Mouse (Mus musculus): Measurements from ENCODE around the gene Slc25a51. TPM values are rescaled to one million over a fixed set of nuclear protein-coding genes. Genes with fewer than 3 reads are reported as not detected.

Gene Slc25a51
- total RNA-seq (2021): 100 to 1,000 TPM; 117 to 126 TPM
- long read RNA-seq, experiment 1, full-length matches to known transcripts: 35 of 37 reads
- long read RNA-seq, experiment 1, partial matches to known transcripts: 1 of 37 reads
- long read RNA-seq, experiment 1, other reads (novel, unspliced or antisense): 1 of 37 reads
- long read RNA-seq, experiment 2, full-length matches to known transcripts: 59 of 60 reads
- long read RNA-seq, experiment 2, partial matches to known transcripts: 0 of 60 reads
- long read RNA-seq, experiment 2, other reads (novel, unspliced or antisense): 1 of 60 reads

- peak; percentile 82 to 87 for DNase-seq (ENCODE audit: low spot score in 2 of 2)
Measured at GRCm38 (mm10) chr4:45408427-45409132, at the start of gene Slc25a51. Gene Slc25a51 (minus strand): TSS chr4:45408766.

DNA sequence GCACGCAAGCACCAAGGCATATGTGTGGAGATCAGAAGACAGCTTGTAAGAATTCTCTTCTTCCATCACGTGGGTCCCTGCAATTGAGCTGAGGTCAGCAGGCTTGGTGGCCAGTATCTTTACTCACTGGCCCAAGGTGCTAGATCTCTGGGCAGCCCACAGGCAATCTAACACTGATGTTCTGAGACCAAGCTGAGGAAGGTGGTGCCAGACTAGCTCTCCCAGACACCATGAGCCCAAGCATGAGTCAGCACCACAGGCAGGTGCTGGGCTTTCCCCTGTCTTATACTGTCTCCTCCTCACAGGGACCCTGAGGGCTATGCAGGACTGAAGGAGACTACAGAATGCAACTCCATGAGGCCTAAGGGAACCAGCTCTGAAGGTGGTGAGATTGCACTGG lies 49.0 kb upstream of the Slc25a51 start:
- DNase-seq (ENCODE audit: low spot score in 2 of 2): no peak

GRCm38 (mm10) chr4:45455001-45455400 lies 46.4 kb upstream of the Slc25a51 start:
- DNase-seq (ENCODE audit: low spot score in 2 of 2): no peak

DNA sequence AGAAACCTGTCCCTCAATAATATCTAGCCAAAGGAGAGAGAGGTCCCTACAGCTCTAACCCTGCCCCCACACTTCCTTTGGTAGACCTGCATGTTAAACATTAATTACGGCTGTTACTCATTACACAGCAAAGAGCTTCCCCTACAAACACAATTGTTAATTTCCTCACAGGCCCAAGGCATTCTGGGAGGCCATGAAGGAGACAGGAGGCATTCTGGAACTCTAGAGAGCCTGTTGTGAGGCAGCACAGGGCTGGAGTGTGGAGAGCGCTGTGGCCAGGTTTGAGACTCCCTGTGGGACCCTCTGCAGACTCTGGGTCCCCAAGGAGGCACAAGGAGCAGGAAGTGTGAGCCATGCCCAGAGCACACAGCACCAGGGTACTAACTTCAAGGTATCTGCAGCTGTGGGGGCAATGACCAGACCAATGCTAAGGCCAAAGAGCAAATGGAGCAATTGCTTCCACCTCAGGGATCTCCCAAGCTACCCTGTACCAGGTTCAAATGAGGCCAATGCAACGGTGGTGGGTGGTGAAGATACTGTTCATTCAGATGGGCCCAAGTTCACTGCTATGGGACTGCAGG lies 44.8 kb upstream of the Slc25a51 start:
- DNase-seq (ENCODE audit: low spot score in 2 of 2): no peak

DNA sequence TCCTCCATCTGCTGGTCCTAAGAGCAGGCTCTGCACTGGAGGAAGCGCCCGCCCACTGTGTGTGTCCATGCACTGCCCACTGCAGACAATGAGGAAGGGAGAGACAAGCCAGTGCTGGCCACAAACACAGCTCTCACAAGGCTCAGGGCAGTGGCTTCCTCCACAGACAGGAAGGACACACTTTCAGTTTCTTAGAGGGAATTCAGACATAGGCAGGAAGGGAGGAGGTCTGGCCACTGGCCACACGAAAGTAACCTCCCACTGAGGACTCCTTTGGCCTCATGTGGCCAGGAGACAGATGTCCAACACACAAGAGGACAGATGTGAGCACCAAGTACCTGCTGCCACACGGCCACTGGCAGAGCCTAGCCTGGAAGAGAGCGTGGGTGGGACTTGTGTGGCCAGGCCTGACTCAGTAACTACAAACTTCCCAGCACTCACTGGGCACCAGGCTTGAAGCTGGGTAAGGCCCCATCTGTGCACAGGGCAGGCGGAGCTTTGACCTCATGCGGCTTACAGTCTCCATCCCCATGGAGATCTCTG lies 44.1 kb upstream of the Slc25a51 start:
- DNase-seq (ENCODE audit: low spot score in 2 of 2): no peak

GRCm38 (mm10) chr4:45449012-45449411 lies 40.4 kb upstream of the Slc25a51 start:
- DNase-seq (ENCODE audit: low spot score in 2 of 2): no peak

- no peak for DNase-seq (ENCODE audit: low spot score in 2 of 2)
Measured at GRCm38 (mm10) chr4:45448481-45448880, 39.9 kb upstream of the Slc25a51 start.

GRCm38 (mm10) chr4:45447196-45447595 lies 38.6 kb upstream of the Slc25a51 start:
- no peak for DNase-seq (ENCODE audit: low spot score in 2 of 2)

DNA sequence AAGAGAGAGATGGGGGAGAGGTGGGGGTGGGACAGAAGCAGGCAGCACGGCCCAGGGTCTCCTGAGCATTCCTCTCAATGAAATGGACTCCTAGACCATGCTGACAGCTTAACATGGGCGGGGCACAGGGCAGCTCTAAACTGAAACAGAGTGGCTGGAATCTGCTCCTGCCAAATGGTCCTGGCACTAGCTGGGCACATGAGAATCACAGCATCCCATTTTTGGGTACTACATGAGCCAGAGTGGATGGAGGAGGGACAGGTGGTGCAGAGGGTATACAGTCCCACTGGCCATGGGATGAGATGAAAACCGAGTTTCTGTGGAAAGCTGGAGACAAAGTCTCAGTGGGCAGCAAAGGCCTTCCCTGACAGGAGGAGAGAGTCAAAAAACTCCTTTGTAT lies 36.7 kb upstream of the Slc25a51 start:
- DNase-seq (ENCODE audit: low spot score in 2 of 2): no peak

GRCm38 (mm10) chr4:45444813-45445212 lies 36.2 kb upstream of the Slc25a51 start:
- no peak for DNase-seq (ENCODE audit: low spot score in 2 of 2)

- DNase-seq (ENCODE audit: low spot score in 2 of 2): no peak
Measured at GRCm38 (mm10) chr4:45443652-45444051, 35.1 kb upstream of the Slc25a51 start.

DNA sequence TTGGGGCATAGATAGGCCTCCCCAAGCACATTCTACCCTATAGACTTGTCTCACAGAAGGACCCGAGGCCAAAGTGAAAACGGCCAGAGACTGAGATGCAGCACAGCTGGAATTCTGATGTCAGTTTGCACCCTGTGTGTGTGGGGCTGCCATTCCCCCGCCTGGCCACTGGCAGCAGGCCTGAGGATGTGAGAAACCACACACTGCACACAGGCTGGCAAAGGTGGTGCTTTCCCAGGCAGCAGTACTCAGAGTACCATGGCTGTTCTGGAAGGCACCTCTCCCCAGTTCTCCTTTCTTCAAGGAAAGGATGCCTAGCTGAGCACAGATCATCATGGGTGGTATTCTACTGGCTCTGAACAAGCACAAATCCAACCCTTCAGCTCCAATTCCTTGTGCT lies 33.7 kb upstream of the Slc25a51 start:
- no peak for DNase-seq (ENCODE audit: low spot score in 2 of 2)

DNA sequence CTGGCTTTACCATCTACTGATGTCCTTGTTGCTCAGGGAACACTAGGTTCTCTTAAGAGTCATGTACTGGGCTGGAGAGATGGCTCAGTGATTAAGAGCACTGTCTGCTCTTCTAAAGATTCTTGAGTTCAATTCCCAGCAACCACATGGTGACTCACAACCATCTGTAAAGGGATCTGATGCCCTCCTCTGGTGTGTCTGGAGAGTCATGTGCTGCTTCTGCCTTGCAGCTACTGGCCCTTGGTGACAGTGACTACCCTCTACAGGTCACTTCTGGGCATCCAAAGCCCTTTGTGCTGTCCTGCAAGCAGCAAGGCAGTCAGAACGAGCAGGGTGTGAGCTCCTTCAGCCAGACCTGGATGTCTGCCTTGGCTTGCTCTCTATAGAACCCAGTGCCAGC lies 33.2 kb upstream of the Slc25a51 start:
- DNase-seq (ENCODE audit: low spot score in 2 of 2): no peak

- no peak for DNase-seq (ENCODE audit: low spot score in 2 of 2)
Measured at GRCm38 (mm10) chr4:45439281-45439680, 30.7 kb upstream of the Slc25a51 start.

DNA sequence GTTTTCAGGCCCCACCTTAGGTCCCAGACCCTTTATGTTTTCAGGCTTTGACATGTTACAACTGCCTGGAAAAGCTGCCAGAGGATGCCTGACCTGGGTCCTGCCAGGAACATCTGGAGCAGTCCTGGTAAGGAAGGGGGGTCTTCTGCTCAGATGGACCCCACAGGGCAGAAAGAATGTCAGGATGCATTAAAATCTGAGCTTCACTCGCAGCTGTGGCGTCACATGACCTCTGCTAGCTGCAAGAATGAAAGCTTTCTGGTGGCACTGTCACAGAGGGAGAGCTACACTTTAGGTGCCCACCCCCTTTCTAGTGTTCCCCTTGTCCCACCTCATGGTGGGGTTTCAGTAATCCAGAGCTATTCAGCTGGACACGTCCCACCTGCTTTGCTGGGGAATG lies 28.4 kb upstream of the Slc25a51 start:
- no peak for DNase-seq (ENCODE audit: low spot score in 2 of 2)

DNA sequence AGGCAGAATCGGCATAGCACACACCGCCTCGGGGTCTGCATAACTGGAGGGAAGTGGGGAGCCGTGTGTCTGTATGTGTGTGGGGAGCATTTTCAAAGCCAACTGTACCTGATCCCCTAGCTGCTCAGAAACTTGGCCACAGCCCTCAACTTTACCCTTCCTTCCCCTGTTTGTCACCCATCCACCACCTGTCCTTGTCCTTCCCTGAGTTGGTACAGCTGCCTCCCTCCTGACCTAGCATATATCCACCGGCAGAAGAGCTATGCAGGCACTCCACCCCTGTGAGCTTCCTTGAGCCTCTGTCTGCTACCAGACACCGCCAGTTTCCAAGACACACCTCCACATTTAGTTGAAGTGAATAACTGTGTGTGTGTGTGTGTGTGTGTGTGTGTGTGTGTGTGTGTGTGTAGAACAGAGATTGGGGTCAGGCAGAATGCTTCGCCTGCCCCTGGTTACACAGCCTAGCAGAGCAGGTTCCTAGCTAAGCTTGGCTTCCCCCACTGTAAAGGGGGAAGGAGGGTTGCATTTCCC lies 27.9 kb upstream of the Slc25a51 start:
- no peak for DNase-seq (ENCODE audit: low spot score in 2 of 2)

DNA sequence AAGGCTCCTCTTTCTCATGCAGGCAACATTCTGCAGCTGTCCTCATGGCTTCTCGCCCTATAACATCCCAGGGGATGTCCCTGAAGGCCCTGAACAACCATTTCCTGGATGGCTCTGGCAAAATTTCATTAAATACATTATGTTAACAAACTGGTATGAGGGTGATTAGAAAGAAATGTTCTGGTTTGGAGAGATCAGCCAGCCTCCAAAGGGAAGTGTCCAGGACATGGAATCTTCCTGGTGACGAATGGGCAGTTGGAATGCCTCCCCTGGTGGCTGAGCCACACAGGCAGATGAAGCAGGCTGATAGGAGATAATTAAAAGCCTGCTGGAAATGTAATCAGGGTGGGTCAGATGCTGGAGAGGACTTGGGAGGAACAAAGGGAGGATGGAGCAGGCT lies 27.3 kb upstream of the Slc25a51 start:
- no peak for DNase-seq (ENCODE audit: low spot score in 2 of 2)

GRCm38 (mm10) chr4:45434681-45435080 lies 26.1 kb upstream of the Slc25a51 start:
- no peak for DNase-seq (ENCODE audit: low spot score in 2 of 2)

- DNase-seq (ENCODE audit: low spot score in 2 of 2): no peak
Measured at GRCm38 (mm10) chr4:45434071-45434470, 25.5 kb upstream of the Slc25a51 start.

GRCm38 (mm10) chr4:45431806-45432205 lies 23.2 kb upstream of the Slc25a51 start:
- DNase-seq (ENCODE audit: low spot score in 2 of 2): no peak

- DNase-seq (ENCODE audit: low spot score in 2 of 2): no peak
Measured at GRCm38 (mm10) chr4:45431316-45431715, 22.8 kb upstream of the Slc25a51 start.

DNA sequence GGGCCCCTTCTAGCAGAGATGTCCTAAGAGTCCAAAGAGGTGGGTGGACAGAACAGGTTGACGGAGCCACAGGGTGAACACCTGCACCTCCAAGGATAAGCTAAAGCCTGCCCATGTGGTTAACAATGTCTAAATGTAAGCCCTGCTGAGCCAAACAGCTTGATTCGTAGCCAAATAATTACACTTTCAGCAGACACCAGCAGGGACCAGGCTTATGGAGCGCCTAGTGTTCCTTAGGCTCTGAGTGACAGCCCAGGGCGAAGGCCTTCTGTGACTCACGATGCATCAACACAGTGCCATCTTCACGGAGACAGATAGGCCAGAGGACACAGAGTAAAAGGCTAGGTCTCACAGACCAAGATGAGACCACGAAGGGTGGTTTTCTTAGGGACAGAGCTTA lies 20.9 kb upstream of the Slc25a51 start:
- no peak for DNase-seq (ENCODE audit: low spot score in 2 of 2)
